Mouse (Mus musculus) bone marrow macrophage, adult 2 months (primary cell): ENCODE measurements at regions not wholly inside any gene's neighbourhood (a gene's known extent, or its start where the extent isn't known, plus 50 kb on each side); places are given as distances from the start of the nearest gene placed in this dataset.

Source experiments
- CTCF ChIP-seq: IDR thresholded peaks from 2 replicates; pipeline ENCODE4 v1.5.1; 2012; ENCODE audit warnings: low read depth, mild to moderate bottlenecking, low read length, moderate library complexity
- POLR2A ChIP-seq: IDR thresholded peaks from 2 replicates; pipeline ENCODE4 v1.6.1; 2012; ENCODE audit warnings: mild to moderate bottlenecking, low read depth, low read length, borderline replicate concordance

DNA sequence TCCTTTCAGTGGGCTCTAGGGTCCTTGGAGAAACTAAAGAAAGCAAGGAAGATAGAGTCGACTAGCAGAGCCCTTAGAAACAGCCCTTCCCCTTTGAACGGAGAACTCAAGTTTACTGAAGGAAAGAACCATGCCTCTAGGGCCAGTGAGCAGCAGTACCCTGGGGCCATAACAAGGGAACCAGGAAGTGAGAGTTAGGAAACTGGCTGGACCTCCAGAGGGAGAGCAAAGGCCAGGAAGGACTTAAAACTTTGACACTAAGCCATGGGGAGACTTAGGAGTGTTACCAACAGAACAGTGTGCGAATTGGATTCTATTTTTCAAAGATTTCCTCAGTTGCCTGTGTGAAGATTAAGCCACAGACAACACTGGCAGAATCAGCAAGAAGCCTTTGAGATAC is 82.6 kb upstream of the Fn1 start:
- no peak for TF ChIP-seq CTCF
- no peak for TF ChIP-seq POLR2A
